Mouse (Mus musculus): ENCODE results near the gene Sgcb.
"Not testable (repeated sequence)": the region's sequence is repeated elsewhere in the genome, so short reads cannot be mapped to it uniquely, and the experiment has no call there.

The Sgcb gene

GRCm38 (mm10) chr5:73633141-73633540 lies 14.4 kb downstream of the Sgcb start:
- DNase-seq (ENCODE audit: low spot score in 2 of 2), result peak; percentile 28 to 73

- DNase-seq (ENCODE audit: low spot score in 2 of 2), result no peak
Measured at GRCm38 (mm10) chr5:73632291-73632690, 15.3 kb downstream of the Sgcb start, which contains the start of gene Lrrc66. Gene Lrrc66, minus strand, starts transcription at chr5:73632526.

- no peak for DNase-seq (ENCODE audit: low spot score in 2 of 2)
Measured at GRCm38 (mm10) chr5:73631001-73631558, 16.5 kb downstream of the Sgcb start.

- no peak for DNase-seq (ENCODE audit: low spot score in 2 of 2)
Measured at GRCm38 (mm10) chr5:73630141-73630540, 17.4 kb downstream of the Sgcb start.

GRCm38 (mm10) chr5:73627991-73628390 lies 19.6 kb downstream of the Sgcb start:
- no peak for DNase-seq (ENCODE audit: low spot score in 2 of 2)

GRCm38 (mm10) chr5:73627559-73627958 lies 20.0 kb downstream of the Sgcb start:
- no peak for DNase-seq (ENCODE audit: low spot score in 2 of 2)

GRCm38 (mm10) chr5:73626842-73627241 lies 20.7 kb downstream of the Sgcb start:
- no peak for DNase-seq (ENCODE audit: low spot score in 2 of 2)

- no peak for DNase-seq (ENCODE audit: low spot score in 2 of 2)
Measured at GRCm38 (mm10) chr5:73625505-73625904, 22.1 kb downstream of the Sgcb start.

- DNase-seq (ENCODE audit: low spot score in 2 of 2), result no peak
Measured at GRCm38 (mm10) chr5:73618969-73619368, 28.6 kb downstream of the Sgcb start.

GRCm38 (mm10) chr5:73615211-73615610 lies 32.4 kb downstream of the Sgcb start:
- DNase-seq (ENCODE audit: low spot score in 2 of 2), result no peak

- no peak for DNase-seq (ENCODE audit: low spot score in 2 of 2)
Measured at GRCm38 (mm10) chr5:73613296-73613695, 34.3 kb downstream of the Sgcb start.

GRCm38 (mm10) chr5:73611071-73611470 lies 36.5 kb downstream of the Sgcb start:
- DNase-seq (ENCODE audit: low spot score in 2 of 2), result no peak

GRCm38 (mm10) chr5:73604964-73605363 lies 42.6 kb downstream of the Sgcb start:
- DNase-seq (ENCODE audit: low spot score in 2 of 2), result no peak

GRCm38 (mm10) chr5:73604542-73604941 lies 43.0 kb downstream of the Sgcb start:
- no peak for DNase-seq (ENCODE audit: low spot score in 2 of 2)

GRCm38 (mm10) chr5:73602865-73603264 lies 44.7 kb downstream of the Sgcb start:
- no peak for DNase-seq (ENCODE audit: low spot score in 2 of 2)

GRCm38 (mm10) chr5:73601361-73601763 lies 46.2 kb downstream of the Sgcb start:
- no peak for DNase-seq (ENCODE audit: low spot score in 2 of 2)

GRCm38 (mm10) chr5:73599991-73600390 lies 47.6 kb downstream of the Sgcb start:
- DNase-seq (ENCODE audit: low spot score in 2 of 2), result no peak

GRCm38 (mm10) chr5:73598943-73599695 lies 48.5 kb downstream of the Sgcb start:
- no peak for DNase-seq (ENCODE audit: low spot score in 2 of 2)

GRCm38 (mm10) chr5:73587119-73587518 lies 60.5 kb downstream of the Sgcb start:
- no peak for DNase-seq (ENCODE audit: low spot score in 2 of 2)

- DNase-seq (ENCODE audit: low spot score in 2 of 2), result no peak
Measured at GRCm38 (mm10) chr5:73586597-73586996, 61.0 kb downstream of the Sgcb start.

GRCm38 (mm10) chr5:73585212-73586115 lies 62.1 kb downstream of the Sgcb start:
- DNase-seq (ENCODE audit: low spot score in 2 of 2), result no peak

GRCm38 (mm10) chr5:73584011-73584410 lies 63.6 kb downstream of the Sgcb start:
- DNase-seq (ENCODE audit: low spot score in 2 of 2), result not testable (repeated sequence)

Data from spleen, postnatal 10 days (tissue).